Mouse (Mus musculus): ENCODE results near the gene Banp.

GRCm38 (mm10) chr8:122056882-122057281, 107.3 kb downstream of the Banp start:
- TF ChIP-seq BHLHE40 (IDR thresholded peaks at IDR 0.05; ENCODE audit: low read depth, low read length) (no peak), USF1 (IDR thresholded peaks at IDR 0.05; ENCODE audit: low read depth, low read length) (no peak), CTCF (conservative IDR thresholded peaks at IDR 0.05 in 1 of 2, IDR thresholded peaks at IDR 0.05 in 1 of 2; ENCODE audit: low read depth in 2 of 2, low read length in 2 of 2) (no peak), EP300 (IDR thresholded peaks at IDR 0.05; ENCODE audit: low read length) (no peak), ZNF384 (IDR thresholded peaks at IDR 0.05; ENCODE audit: low read depth, low read length) (no peak), RAD21 (IDR thresholded peaks at IDR 0.05; ENCODE audit: low read depth, low read length) (no peak), HCFC1 (IDR thresholded peaks at IDR 0.05; ENCODE audit: low read depth, low read length) (no peak)
